Mouse (Mus musculus): Measurements from ENCODE around the gene Olfr263. TPM values are rescaled to one million over a fixed set of nuclear protein-coding genes. Genes with fewer than 3 reads are reported as not detected.
A peak's percentile ranks its signal among the peaks of the same experiment; 100 is the strongest.

Gene Olfr263
- polyA plus RNA-seq, 1 experiment: not detected

DNA sequence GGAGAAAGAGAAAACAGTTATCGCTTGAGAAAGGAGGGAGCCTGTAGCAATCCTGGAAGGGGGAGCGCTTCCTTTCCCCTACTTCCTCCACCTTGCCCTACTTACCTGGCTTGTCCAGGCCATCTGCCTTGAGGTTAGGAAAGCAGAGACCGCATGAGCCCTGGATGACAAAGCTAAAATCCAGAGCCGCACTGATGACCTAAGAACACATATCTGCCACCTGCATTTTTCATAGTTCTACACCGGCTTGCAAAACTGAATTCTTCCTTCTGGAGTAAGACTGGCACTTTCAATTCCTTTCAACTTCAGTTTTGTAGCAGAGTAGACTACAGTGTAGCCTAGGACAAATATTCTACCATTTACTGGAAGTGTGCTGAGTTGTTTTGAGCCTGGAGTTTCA is 48.9 kb downstream of the Olfr263 start:
- TF ChIP-seq EP300 (IDR thresholded peaks at IDR 0.05; ENCODE audit: insufficient read depth, low read depth, low read length) (no peak), POLR2A (IDR thresholded peaks at IDR 0.05; ENCODE audit: insufficient read depth, low read length) (no peak), CTCF (IDR thresholded peaks at IDR 0.05; ENCODE audit: low read depth, low read length) (no peak)
- no peaks in the 10 kb centered on the region for H3K4me1 ChIP-seq (ENCODE audit: control insufficient read depth, insufficient read depth, low read length)
- H3K27ac ChIP-seq (ENCODE audit: insufficient read depth, low read length): peak overlapping the region; percentile 52; the same call in 1 of the 2 replicates
- peaks cover 20% of the 10 kb centered on the region for H3K36me3 ChIP-seq (ENCODE audit: control insufficient read depth, insufficient read depth, low read length, poor library complexity, severe bottlenecking)
- H3K4me3 ChIP-seq (ENCODE audit: low read depth, low read length): peak overlapping the region; percentile 10; the same call in 1 of the 2 replicates
- peak overlapping the region; percentile 76 for H3K9ac ChIP-seq (ENCODE audit: low read depth, poor library complexity, severe bottlenecking)
- H3K9me3 ChIP-seq (replicated peaks; ENCODE audit: control insufficient read depth, insufficient read depth, low read length, poor library complexity, severe bottlenecking): no peaks in the 10 kb centered on the region
- no peaks in the 10 kb centered on the region for H3K27me3 ChIP-seq (ENCODE audit: control insufficient read depth, insufficient read depth, low read length, poor library complexity, severe bottlenecking)

DNA sequence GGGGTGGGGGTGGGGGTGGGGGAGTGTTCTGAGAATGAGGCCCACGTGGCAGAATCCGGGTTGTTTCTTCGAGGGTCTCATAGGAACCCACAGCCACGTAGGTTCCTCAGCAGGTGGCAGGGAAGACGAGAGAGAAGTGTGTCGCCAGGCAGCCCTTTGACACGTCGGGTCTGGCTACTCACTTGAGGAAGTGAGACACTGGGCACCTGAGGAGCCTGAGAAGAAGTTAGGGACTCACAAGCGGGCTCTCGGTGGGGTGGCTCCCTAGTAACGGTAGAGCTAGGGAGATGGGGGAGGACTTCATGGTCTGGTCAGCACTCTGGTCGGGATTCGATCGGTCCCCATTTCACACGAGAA is 49.9 kb downstream of the Olfr263 start, which contains the start of gene Trim27:
TSS of gene Trim27 (plus strand) at position 79 of the 357 bp plus-strand sequence.
- H3K9me3 ChIP-seq (replicated peaks; ENCODE audit: control insufficient read depth, insufficient read depth, low read length, poor library complexity, severe bottlenecking): no peaks in the 10 kb centered on the region
- TF ChIP-seq POLR2A (IDR thresholded peaks at IDR 0.05; ENCODE audit: insufficient read depth, low read length) (no peak), CTCF (IDR thresholded peaks at IDR 0.05; ENCODE audit: low read depth, low read length) (no peak), EP300 (IDR thresholded peaks at IDR 0.05; ENCODE audit: insufficient read depth, low read depth, low read length) (no peak)
- no peaks in the 10 kb centered on the region for H3K4me1 ChIP-seq (ENCODE audit: control insufficient read depth, insufficient read depth, low read length)
- H3K4me3 ChIP-seq (ENCODE audit: low read depth, low read length): peak within 1 kb of the TSS; percentile 100
- peak within 1 kb of the TSS; percentile 76 for H3K9ac ChIP-seq (ENCODE audit: low read depth, poor library complexity, severe bottlenecking)
- H3K36me3 ChIP-seq (ENCODE audit: control insufficient read depth, insufficient read depth, low read length, poor library complexity, severe bottlenecking): peaks cover 29% of the 10 kb centered on the region
- H3K27ac ChIP-seq (ENCODE audit: insufficient read depth, low read length): peak within 1 kb of the TSS; percentile 84
- H3K27me3 ChIP-seq (ENCODE audit: control insufficient read depth, insufficient read depth, low read length, poor library complexity, severe bottlenecking): no peaks in the 10 kb centered on the region

GRCm38 (mm10) chr13:21179724-21180550 is 50.5 kb downstream of the Olfr263 start:
- peak overlapping the region; percentile 84 for H3K27ac ChIP-seq (ENCODE audit: insufficient read depth, low read length)
- H3K27me3 ChIP-seq (ENCODE audit: control insufficient read depth, insufficient read depth, low read length, poor library complexity, severe bottlenecking): no peaks in the 10 kb centered on the region
- peak overlapping the region; percentile 100 for H3K4me3 ChIP-seq (ENCODE audit: low read depth, low read length)
- no peaks in the 10 kb centered on the region for H3K9me3 ChIP-seq (replicated peaks; ENCODE audit: control insufficient read depth, insufficient read depth, low read length, poor library complexity, severe bottlenecking)
- H3K36me3 ChIP-seq (ENCODE audit: control insufficient read depth, insufficient read depth, low read length, poor library complexity, severe bottlenecking): peaks cover 33% of the 10 kb centered on the region
- no peaks in the 10 kb centered on the region for H3K4me1 ChIP-seq (ENCODE audit: control insufficient read depth, insufficient read depth, low read length)
- TF ChIP-seq POLR2A (IDR thresholded peaks at IDR 0.05; ENCODE audit: insufficient read depth, low read length) (no peak), EP300 (IDR thresholded peaks at IDR 0.05; ENCODE audit: insufficient read depth, low read depth, low read length) (no peak), CTCF (IDR thresholded peaks at IDR 0.05; ENCODE audit: low read depth, low read length) (no peak)
- H3K9ac ChIP-seq (ENCODE audit: low read depth, poor library complexity, severe bottlenecking): peak overlapping the region; percentile 76

DNA sequence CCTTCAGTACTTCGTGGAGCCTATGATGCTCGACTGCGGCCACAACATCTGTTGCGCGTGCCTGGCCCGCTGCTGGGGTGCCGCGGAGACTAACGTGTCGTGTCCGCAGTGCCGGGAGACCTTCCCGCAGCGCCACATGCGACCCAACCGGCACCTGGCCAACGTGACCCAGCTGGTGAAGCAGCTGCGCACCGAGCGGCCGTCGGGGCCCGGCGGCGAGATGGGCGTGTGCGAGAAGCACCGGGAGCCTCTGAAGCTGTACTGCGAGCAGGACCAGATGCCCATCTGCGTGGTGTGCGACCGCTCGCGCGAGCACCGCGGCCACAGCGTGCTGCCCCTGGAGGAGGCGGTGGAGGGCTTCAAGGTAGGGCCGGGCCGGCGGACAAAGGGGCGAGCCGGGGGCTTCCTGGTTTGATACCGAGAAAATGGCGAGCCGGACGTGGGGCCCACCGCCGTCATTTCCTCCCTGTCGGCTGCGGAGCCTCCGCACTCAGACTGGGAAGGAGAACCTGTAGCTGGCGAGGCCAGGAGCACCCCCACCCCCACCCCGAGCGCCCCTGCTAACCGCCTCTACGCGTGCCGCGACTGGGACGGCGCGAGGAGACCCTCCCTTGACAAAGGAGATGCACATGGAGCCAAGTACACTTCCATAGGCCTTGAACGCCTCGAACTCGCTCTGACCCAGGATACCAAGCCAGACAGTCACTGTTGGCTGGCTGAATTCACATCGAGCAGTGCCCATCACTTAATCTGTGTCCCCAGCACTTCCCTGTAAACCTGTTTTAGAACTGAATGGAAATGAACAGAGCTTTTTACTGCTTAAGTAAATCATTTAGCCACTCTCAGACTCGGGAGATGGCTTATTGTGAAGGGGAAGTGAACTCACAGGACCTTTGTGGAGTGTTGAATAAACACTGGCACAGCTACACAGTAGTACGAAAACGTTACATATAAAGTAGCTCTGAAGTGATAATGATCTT is 51.4 kb downstream of the Olfr263 start:
- no peaks in the 10 kb centered on the region for H3K9me3 ChIP-seq (replicated peaks; ENCODE audit: control insufficient read depth, insufficient read depth, low read length, poor library complexity, severe bottlenecking)
- no peaks in the 10 kb centered on the region for H3K27me3 ChIP-seq (ENCODE audit: control insufficient read depth, insufficient read depth, low read length, poor library complexity, severe bottlenecking)
- H3K9ac ChIP-seq (ENCODE audit: low read depth, poor library complexity, severe bottlenecking): peak overlapping the region; percentile 76
- no peaks in the 10 kb centered on the region for H3K4me1 ChIP-seq (ENCODE audit: control insufficient read depth, insufficient read depth, low read length)
- H3K36me3 ChIP-seq (ENCODE audit: control insufficient read depth, insufficient read depth, low read length, poor library complexity, severe bottlenecking): peaks cover 42% of the 10 kb centered on the region
- peak overlapping the region; percentile 100 for H3K4me3 ChIP-seq (ENCODE audit: low read depth, low read length)
- TF ChIP-seq POLR2A (IDR thresholded peaks at IDR 0.05; ENCODE audit: insufficient read depth, low read length) (no peak), CTCF (IDR thresholded peaks at IDR 0.05; ENCODE audit: low read depth, low read length) (no peak), EP300 (IDR thresholded peaks at IDR 0.05; ENCODE audit: insufficient read depth, low read depth, low read length) (no peak)
- peak overlapping the region; percentile 5 for H3K27ac ChIP-seq (ENCODE audit: insufficient read depth, low read length)

- Histone ChIP-seq H3K4me3 (ENCODE audit: low read depth, low read length) (peak overlapping the region; percentile 73), H3K9ac (ENCODE audit: low read depth, poor library complexity, severe bottlenecking) (peak overlapping the region; percentile 76), H3K36me3 (ENCODE audit: control insufficient read depth, insufficient read depth, low read length, poor library complexity, severe bottlenecking) (peaks cover 53% of the 10 kb centered on the region), H3K9me3 (replicated peaks; ENCODE audit: control insufficient read depth, insufficient read depth, low read length, poor library complexity, severe bottlenecking) (no peaks in the 10 kb centered on the region), H3K4me1 (ENCODE audit: control insufficient read depth, insufficient read depth, low read length) (no peaks in the 10 kb centered on the region), H3K27ac (ENCODE audit: insufficient read depth, low read length) (no peak overlapping the region), H3K27me3 (ENCODE audit: control insufficient read depth, insufficient read depth, low read length, poor library complexity, severe bottlenecking) (no peaks in the 10 kb centered on the region)
- TF ChIP-seq EP300 (IDR thresholded peaks at IDR 0.05; ENCODE audit: insufficient read depth, low read depth, low read length) (no peak), CTCF (IDR thresholded peaks at IDR 0.05; ENCODE audit: low read depth, low read length) (no peak), POLR2A (IDR thresholded peaks at IDR 0.05; ENCODE audit: insufficient read depth, low read length) (no peak)
These were observed 52.6 kb downstream of the Olfr263 start for GRCm38 (mm10) chr13:21181996-21182395.
